Mouse (Mus musculus) liver, embryonic 14.5 days (tissue): ENCODE measurements around the gene Idh1.

Experiments used
- CTCF ChIP-seq: IDR thresholded peaks from 2 replicates; pipeline ENCODE4 v1.5.1; 2016; ENCODE audit warnings: antibody characterized with exemption, low read depth, control low read depth
- EP300 ChIP-seq: IDR thresholded peaks from 2 replicates; pipeline ENCODE4 v1.6.1; 2016; ENCODE audit warnings: antibody characterized with exemption, low read depth

DNA sequence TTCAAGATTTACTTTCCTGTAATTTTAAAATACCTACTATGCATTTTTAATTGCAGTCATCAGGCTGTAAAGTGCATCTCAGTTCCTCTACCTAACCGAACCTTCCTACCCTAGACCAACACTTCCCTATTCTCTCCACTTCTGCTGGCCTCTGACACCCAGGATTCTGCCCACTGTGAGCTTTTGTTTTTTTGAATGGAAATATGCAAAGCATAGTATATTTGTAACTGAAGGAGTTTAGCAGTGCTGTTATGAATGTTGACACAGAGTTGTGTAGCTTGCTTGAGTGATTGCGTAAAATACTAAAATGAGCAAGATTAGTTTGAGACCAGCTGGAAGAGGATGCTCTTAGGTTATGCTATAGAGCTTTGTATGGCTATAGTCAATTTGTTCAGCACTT, 41.4 kb upstream of the Idh1 start:
- TF ChIP-seq CTCF (no peak), EP300 (no peak)
